Mouse (Mus musculus): Measurements from ENCODE around the gene Shq1. TPM values are rescaled to one million over a fixed set of nuclear protein-coding genes. Genes with fewer than 3 reads are reported as not detected.

Shq1 gene
- polyA plus RNA-seq, 1 experiment from 2014 or later, result 10.7 TPM

DNA sequence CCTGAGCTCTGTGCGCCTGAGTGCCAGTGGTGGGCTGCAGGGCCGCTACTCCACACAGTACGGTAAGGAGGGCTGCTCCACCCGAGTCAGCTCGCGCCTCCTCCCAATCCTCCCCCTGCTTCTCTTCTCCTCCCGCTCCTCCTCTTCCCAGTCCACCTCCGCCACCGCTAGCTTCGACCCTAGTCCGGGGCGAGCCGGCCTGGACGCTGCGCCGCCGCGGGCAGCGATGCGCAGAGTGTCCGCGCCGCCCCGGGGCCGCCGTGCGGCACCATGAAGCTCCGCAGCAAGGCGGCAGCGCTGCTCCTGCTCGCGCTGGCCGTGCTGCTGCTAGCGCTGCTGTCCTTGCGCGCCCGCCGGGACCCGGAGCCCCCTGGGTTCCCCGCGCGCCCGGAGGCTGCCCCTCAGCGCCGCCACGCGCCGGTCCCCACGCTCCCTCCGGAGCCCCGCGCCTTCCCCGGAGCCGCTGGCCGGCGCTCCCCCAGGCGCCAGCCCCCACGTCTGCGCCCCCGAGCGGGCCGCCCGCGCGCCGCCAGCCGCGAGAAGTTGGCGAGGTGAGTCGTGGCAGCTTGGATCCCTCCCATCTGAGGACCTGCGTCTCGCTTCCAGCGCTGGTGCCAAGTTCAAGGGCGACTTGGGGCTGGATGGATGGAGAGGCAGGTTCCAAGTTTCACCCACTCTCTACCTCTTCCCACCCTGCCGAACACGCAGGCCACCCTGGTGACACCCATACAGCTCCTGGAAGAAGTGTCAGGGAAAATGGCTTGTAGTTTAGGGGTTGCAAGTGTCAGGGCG is 33.8 kb upstream of the Shq1 start, which contains the start of gene Gxylt2:
Gene Gxylt2, plus strand, starts transcription at position 161 of the 792 bp plus-strand sequence.
- ATAC-seq (ENCODE audit: low FRiP score), result peak; percentile 87
- Histone ChIP-seq H3K4me3 (peak within 1 kb of the TSS; percentile 78), H3K36me3 (no peaks in the 10 kb centered on the region), H3K27ac (peak within 1 kb of the TSS; percentile 48; the same call in 1 of the 2 replicates), H3K4me2 (peak within 1 kb of the TSS; percentile 94), H3K9ac (peak within 1 kb of the TSS; percentile 79), H3K4me1 (replicated peaks) (peaks cover 21% of the 10 kb centered on the region), H3K27me3 (peaks cover 42% of the 10 kb centered on the region), H3K9me3 (no peaks in the 10 kb centered on the region)
- WGBS, result under 1% methylated on average over 60 of the region's 77 CpGs

DNA sequence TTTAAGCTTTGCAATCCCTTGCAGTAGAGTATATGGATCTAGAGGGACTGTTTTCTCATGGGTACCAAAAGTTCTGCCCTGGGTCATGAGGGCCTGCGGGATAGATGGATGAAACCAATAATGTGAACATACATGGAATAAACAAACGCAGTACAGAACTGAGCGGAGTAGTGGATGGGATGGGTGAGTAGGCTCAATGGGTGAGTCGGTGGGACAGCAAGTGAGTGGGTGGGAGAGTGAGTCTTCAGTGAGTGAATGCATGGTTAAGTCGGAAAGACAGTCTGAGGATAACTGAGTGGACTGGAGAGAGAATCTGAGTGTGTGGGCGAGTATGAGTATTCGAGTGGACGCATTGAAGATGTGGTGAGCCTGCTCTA is 33.2 kb upstream of the Shq1 start:
- ATAC-seq (ENCODE audit: low FRiP score), result peak; percentile 22
- peaks cover 42% of the 10 kb centered on the region for H3K27me3 ChIP-seq

DNA sequence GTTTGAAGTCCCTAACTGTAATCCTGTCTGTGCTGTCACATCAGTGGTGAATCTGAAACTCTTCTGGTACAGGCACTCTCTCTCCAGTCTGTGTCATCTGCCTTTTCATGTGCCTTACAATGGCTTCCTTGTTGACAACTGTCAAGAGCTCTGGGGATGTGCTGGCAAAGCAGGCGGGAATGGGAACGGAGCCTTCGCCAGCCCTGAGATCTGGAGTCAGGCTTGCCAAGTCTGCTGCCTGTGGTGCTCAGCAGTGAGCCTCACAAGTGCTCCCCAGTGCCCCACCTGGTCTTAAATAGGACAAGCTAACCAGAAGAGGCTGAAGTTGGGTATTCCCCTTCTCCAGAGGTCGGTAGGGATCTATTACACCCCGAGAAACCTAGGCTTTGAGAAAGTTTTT is 29.8 kb upstream of the Shq1 start:
- ATAC-seq (ENCODE audit: low FRiP score), result no peak

More for the DNA sequence above, 33.2 kb upstream of the Shq1 start:
- 36% methylated on average over 8 of the region's 8 CpGs for WGBS
- no peaks in the 10 kb centered on the region for H3K36me3 ChIP-seq
- no peak overlapping the region for H3K27ac ChIP-seq
- H3K4me3 ChIP-seq, result peak overlapping the region; percentile 78
- peak overlapping the region; percentile 94 for H3K4me2 ChIP-seq
- H3K9me3 ChIP-seq, result no peaks in the 10 kb centered on the region
- H3K4me1 ChIP-seq (replicated peaks), result peaks cover 16% of the 10 kb centered on the region
- H3K9ac ChIP-seq, result peak overlapping the region; percentile 79

DNA sequence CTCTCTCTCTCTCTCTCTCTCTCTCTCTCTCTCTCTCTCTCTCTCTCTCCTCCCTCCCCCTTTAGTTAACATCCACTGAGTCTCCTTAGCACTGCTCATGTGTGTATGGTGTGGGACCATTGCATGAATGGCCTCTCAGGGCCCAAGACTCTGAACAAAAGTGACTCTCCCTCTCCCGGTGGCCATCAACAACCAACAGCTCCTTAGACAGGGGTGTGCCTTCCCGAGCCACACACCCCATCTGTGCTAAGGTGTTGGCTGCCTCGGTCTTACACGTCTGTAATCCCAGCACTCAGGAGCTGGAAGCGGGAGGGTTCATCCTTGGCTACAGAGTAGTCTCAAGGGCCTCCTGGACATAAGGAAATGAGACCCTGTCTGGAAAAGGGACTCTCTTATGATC is 29.0 kb upstream of the Shq1 start:
- Histone ChIP-seq H3K4me1 (replicated peaks) (peaks cover 8% of the 10 kb centered on the region), H3K4me3 (no peak overlapping the region), H3K4me2 (no peak overlapping the region), H3K9ac (no peak overlapping the region), H3K27me3 (peaks cover 22% of the 10 kb centered on the region), H3K9me3 (no peaks in the 10 kb centered on the region), H3K36me3 (no peaks in the 10 kb centered on the region), H3K27ac (no peak overlapping the region)
- ATAC-seq (ENCODE audit: low FRiP score), result no peak
- WGBS, result 88% methylated on average over 5 of the region's 5 CpGs

More for the DNA sequence above, 29.8 kb upstream of the Shq1 start:
- no peaks in the 10 kb centered on the region for H3K36me3 ChIP-seq
- no peak overlapping the region for H3K9ac ChIP-seq
- H3K4me3 ChIP-seq, result no peak overlapping the region
- no peaks in the 10 kb centered on the region for H3K9me3 ChIP-seq
- H3K4me2 ChIP-seq, result no peak overlapping the region
- H3K27ac ChIP-seq, result no peak overlapping the region
- 69% methylated on average over 5 of the region's 5 CpGs for WGBS
- peaks cover 29% of the 10 kb centered on the region for H3K27me3 ChIP-seq
- peaks cover 14% of the 10 kb centered on the region for H3K4me1 ChIP-seq (replicated peaks)

DNA sequence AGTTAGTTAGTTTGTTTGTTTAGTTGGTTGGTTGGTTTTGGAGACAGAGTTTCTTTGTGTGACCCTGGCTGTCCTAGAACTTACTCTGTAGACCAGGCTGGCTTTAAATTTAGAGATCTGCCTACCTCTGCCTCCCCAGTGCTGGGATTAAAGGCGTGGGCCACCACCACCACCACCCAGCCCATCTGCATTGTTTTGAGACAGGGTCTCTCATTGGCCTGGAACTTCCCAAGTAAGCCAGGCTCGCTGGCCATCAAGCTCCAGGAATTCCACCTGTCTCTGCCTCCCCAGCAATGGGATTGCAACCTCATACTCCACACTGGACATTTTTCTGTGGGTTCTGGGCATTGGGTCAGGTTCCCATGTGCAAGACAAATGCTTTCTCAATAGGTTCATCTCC is 15.4 kb upstream of the Shq1 start:
- no peaks in the 10 kb centered on the region for H3K9me3 ChIP-seq
- no peak overlapping the region for H3K4me2 ChIP-seq
- 76% methylated on average over 2 of the region's 2 CpGs for WGBS
- H3K4me3 ChIP-seq, result no peak overlapping the region
- no peak for ATAC-seq (ENCODE audit: low FRiP score)
- H3K9ac ChIP-seq, result no peak overlapping the region
- no peak overlapping the region for H3K27ac ChIP-seq
- H3K4me1 ChIP-seq (replicated peaks), result no peaks in the 10 kb centered on the region
- H3K27me3 ChIP-seq, result no peaks in the 10 kb centered on the region
- H3K36me3 ChIP-seq, result no peaks in the 10 kb centered on the region

DNA sequence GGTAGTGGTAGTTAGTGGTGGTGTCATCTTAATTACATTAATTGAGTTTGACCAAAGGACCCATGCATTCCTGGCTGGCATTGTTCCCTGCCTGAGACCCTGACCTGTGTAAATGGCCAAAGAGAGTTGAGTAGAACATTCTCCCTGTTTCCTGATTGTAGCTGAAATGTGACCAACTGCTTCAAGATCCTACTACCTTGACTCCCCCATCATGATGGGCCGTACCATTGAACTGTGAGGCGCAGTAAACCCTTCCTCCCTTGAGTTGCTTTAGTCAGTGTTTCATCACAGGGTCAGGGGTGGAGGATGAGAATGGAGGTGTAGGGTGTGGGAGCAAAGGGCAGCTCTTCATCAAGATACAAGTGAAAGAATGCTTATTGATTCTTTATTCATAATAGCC is 7.7 kb upstream of the Shq1 start:
- Histone ChIP-seq H3K27me3 (no peaks in the 10 kb centered on the region), H3K27ac (no peak overlapping the region), H3K4me3 (no peak overlapping the region), H3K4me1 (replicated peaks) (no peaks in the 10 kb centered on the region), H3K4me2 (no peak overlapping the region), H3K9ac (no peak overlapping the region), H3K9me3 (no peaks in the 10 kb centered on the region), H3K36me3 (no peaks in the 10 kb centered on the region)
- 95% methylated on average over 2 of the region's 2 CpGs for WGBS
- ATAC-seq (ENCODE audit: low FRiP score), result no peak

DNA sequence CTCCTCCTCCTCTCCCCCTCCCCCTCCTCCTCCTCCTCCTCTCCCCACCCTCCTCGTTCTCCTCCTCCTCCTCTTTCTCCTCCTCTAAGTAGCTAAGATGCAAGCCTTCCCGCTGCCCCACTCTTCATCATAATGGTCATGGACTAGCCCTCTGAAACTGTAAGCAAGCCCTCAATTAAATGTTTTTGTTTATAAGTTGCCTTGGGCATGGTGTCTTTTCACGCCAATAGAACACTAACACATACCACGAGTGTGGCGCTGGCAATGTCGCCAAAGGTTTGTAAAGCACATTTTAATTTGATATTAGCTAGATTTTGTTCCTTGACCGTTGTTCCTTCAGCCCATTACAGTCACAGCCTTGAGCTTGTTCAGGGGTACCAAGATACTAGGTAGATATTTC is 5.5 kb upstream of the Shq1 start:
- no peak overlapping the region for H3K27ac ChIP-seq
- no peak overlapping the region for H3K9ac ChIP-seq
- no peak overlapping the region for H3K4me2 ChIP-seq
- peaks cover 2% of the 10 kb centered on the region; the same call in 1 of the 2 replicates for H3K4me1 ChIP-seq (replicated peaks)
- WGBS, result 88% methylated on average over 6 of the region's 7 CpGs
- no peak overlapping the region for H3K4me3 ChIP-seq
- no peaks in the 10 kb centered on the region for H3K9me3 ChIP-seq
- no peak for ATAC-seq (ENCODE audit: low FRiP score)
- no peaks in the 10 kb centered on the region for H3K36me3 ChIP-seq
- peaks cover 10% of the 10 kb centered on the region; the same call in 1 of the 2 replicates for H3K27me3 ChIP-seq

DNA sequence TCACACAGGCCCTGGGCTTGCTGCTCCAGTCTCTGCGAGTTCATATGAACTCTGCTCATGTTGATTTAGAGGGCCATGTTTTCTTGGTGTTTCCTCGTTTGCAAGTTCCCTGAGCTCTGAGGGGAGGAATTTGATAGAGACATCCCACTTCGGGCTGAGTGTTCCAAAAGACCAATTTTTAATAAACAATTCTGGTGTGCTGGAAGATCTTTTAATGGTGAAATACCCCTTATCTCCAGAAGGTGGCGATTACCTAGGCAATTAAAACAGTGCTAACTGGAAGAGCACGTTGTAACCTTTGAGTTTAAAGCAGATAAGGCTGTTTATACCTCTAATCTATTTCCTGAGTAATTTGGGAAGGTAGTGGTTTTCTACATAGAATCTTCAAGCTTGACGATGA is 4.0 kb upstream of the Shq1 start:
- Histone ChIP-seq H3K27ac (no peak overlapping the region), H3K9me3 (no peaks in the 10 kb centered on the region), H3K4me1 (replicated peaks) (peaks cover 10% of the 10 kb centered on the region), H3K4me2 (no peak overlapping the region), H3K9ac (no peak overlapping the region), H3K4me3 (no peak overlapping the region), H3K36me3 (no peaks in the 10 kb centered on the region), H3K27me3 (peaks cover 10% of the 10 kb centered on the region; the same call in 1 of the 2 replicates)
- ATAC-seq (ENCODE audit: low FRiP score), result no peak
- 29% methylated on average over 6 of the region's 6 CpGs for WGBS

DNA sequence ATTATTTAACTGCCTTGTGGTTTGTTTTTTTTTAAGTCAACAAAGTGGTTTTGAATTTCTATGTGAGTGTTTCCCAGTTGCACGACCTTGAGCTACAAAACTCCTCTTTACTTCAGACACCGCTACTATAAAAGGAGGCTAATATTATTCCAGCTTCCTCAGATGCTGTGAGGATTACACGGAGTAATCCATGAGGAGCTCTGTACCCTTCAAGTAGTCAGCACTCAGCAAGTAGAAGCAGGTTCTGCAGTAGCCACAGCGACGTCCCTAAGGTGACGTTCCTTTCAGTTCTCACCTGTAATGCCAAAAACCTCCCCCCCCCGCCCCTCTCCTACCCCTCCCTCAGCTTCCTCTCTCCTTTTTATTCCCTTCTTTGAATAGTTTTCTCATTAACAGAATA is 444 bp upstream of the Shq1 start:
- 11% methylated on average over 7 of the region's 7 CpGs for WGBS
- H3K9ac ChIP-seq, result no peak overlapping the region
- peaks cover 10% of the 10 kb centered on the region; the same call in 1 of the 2 replicates for H3K27me3 ChIP-seq
- H3K4me2 ChIP-seq, result peak overlapping the region; percentile 98
- H3K9me3 ChIP-seq, result no peaks in the 10 kb centered on the region
- H3K4me1 ChIP-seq (replicated peaks), result peaks cover 11% of the 10 kb centered on the region
- ATAC-seq (ENCODE audit: low FRiP score), result peak; percentile 44; the same call in 1 of the 2 replicates
- H3K27ac ChIP-seq, result no peak overlapping the region
- no peaks in the 10 kb centered on the region for H3K36me3 ChIP-seq
- peak overlapping the region; percentile 86 for H3K4me3 ChIP-seq

DNA sequence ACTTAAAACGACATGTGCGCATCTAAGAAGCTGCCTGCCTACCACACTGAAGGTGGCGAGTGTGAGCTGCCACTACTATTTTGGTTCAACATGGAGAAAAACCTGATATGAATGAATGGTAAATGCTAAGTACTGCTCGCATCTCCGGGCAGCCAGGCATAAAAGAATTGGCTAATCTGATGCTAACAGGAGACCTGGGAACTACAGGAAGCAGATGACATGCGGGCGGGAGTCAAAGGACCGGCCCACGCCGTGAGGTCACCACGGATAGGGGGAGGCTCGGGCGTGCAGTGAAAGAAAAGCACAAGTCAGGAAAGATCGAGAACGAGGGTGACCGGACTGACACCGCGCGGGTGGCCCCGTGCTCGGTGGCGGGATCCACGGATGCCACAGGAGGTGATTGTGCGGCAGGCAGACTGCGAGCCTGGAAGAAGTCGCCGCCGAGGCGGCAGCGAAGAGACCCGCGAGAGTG is 551 bp downstream of the Shq1 start:
- 0 out of 2 replicates have a peak overlapping the region, but pooled peaks have one; percentile 40 for H3K27ac ChIP-seq
- peak; percentile 76 for ATAC-seq (ENCODE audit: low FRiP score)
- H3K9me3 ChIP-seq, result no peaks in the 10 kb centered on the region
- H3K4me2 ChIP-seq, result peak overlapping the region; percentile 98
- H3K27me3 ChIP-seq, result peaks cover 10% of the 10 kb centered on the region; the same call in 1 of the 2 replicates
- under 1% methylated on average over 32 of the region's 32 CpGs for WGBS
- H3K9ac ChIP-seq, result peak overlapping the region; percentile 84
- H3K4me1 ChIP-seq (replicated peaks), result peaks cover 11% of the 10 kb centered on the region
- H3K36me3 ChIP-seq, result no peaks in the 10 kb centered on the region
- H3K4me3 ChIP-seq, result peak overlapping the region; percentile 86

DNA sequence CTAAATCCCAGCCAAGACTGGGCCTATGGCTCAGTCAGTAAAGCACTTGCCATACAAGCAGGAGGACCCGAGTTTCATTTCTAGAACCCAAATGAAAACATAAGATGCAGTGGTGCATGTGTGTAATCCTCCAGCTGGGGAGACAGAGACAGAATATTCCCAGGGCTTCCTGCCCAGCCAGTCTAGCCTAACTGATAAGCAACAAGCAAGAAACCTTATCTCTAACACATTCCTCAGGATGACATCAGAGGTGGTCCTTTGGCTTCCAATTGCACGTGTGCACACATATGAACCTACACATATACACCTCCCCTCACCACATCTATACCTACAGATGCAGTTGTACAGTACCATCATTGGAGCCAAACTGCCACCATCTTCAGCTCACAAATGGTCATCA is 2.1 kb downstream of the Shq1 start:
- no peak for ATAC-seq (ENCODE audit: low FRiP score)
- peaks cover 11% of the 10 kb centered on the region for H3K4me1 ChIP-seq (replicated peaks)
- H3K4me2 ChIP-seq, result no peak overlapping the region
- H3K36me3 ChIP-seq, result peaks cover 7% of the 10 kb centered on the region
- H3K9ac ChIP-seq, result 0 out of 2 replicates have a peak overlapping the region, but pooled peaks have one; percentile 13
- H3K27ac ChIP-seq, result no peak overlapping the region
- H3K4me3 ChIP-seq, result no peak overlapping the region
- peaks cover 10% of the 10 kb centered on the region; the same call in 1 of the 2 replicates for H3K27me3 ChIP-seq
- no peaks in the 10 kb centered on the region for H3K9me3 ChIP-seq
- 81% methylated on average over 2 of the region's 2 CpGs for WGBS

DNA sequence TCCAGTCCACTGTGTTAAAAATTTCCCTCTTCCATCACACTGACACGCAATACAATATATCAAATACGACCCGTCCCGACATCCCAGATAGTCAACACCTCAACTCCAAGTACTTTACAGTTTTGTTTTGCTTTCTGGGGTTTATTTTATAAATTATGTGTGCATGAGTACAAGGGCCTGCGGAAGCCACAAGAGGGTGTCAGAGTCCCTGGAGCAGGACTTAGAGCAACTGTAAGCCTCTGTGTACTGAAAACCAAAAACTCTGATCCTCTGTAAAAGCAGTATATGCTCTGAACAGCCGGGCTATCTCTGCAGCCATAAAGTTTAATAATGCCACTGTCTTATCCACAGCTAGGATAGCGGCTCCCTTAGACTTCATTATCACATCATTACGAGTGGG is 3.3 kb downstream of the Shq1 start:
- no peak for ATAC-seq (ENCODE audit: low FRiP score)
- H3K4me3 ChIP-seq, result no peak overlapping the region
- 94% methylated on average over 8 of the region's 8 CpGs for WGBS
- H3K27me3 ChIP-seq, result peaks cover 8% of the 10 kb centered on the region; the same call in 1 of the 2 replicates
- H3K27ac ChIP-seq, result no peak overlapping the region
- no peak overlapping the region for H3K4me2 ChIP-seq
- peaks cover 11% of the 10 kb centered on the region for H3K4me1 ChIP-seq (replicated peaks)
- H3K9ac ChIP-seq, result no peak overlapping the region
- peaks cover 18% of the 10 kb centered on the region for H3K36me3 ChIP-seq
- no peaks in the 10 kb centered on the region for H3K9me3 ChIP-seq

Data from hindbrain, embryonic 13.5 days (tissue).